Mouse (Mus musculus) heart, embryonic 12.5 days (tissue): ENCODE measurements around the gene Olfr679. TPM values are rescaled to one million over a fixed set of nuclear protein-coding genes. Genes with fewer than 3 reads are reported as not detected.
"Not testable (repeated sequence)": the region's sequence is repeated elsewhere in the genome, so short reads cannot be mapped to it uniquely, and the experiment has no call there.

Source experiments
- ATAC-seq: fragments of 200-750 bp; cut with Nextera tagmentation; 2 replicates; pipeline ENCODE4 v1.8.0; 2017; ENCODE audit warnings: moderate TSS enrichment, moderate library complexity; ENCODE audit not compliant: insufficient number of reproducible peaks, low FRiP score
- H3K27ac ChIP-seq: fragments of 300-500 bp; sonication (generic); 2 replicates; pipeline ENCODE4 v1.5.1; 2016; ENCODE audit warnings: mild to moderate bottlenecking, moderate library complexity; ENCODE audit not compliant: poor library complexity, severe bottlenecking
- H3K27me3 ChIP-seq: fragments of 300-500 bp; sonication (generic); replicated peaks from 2 replicates; pipeline ENCODE4 v1.6.1; 2016; ENCODE audit warnings: mild to moderate bottlenecking, moderate library complexity
- H3K36me3 ChIP-seq: fragments of 300-500 bp; sonication (generic); 2 replicates; pipeline ENCODE4 v1.6.1; 2016; ENCODE audit warnings: mild to moderate bottlenecking, moderate library complexity
- H3K4me1 ChIP-seq: fragments of 300-500 bp; sonication (generic); replicated peaks from 2 replicates; pipeline ENCODE4 v1.6.1; 2016; ENCODE audit warnings: mild to moderate bottlenecking
- H3K4me2 ChIP-seq: fragments of 300-500 bp; sonication (generic); 2 replicates; pipeline ENCODE4 v1.6.1; 2016; ENCODE audit warnings: mild to moderate bottlenecking, moderate library complexity
- H3K4me3 ChIP-seq: fragments of 300-500 bp; sonication (generic); 2 replicates; pipeline ENCODE4 v1.5.1; 2016; ENCODE audit warnings: mild to moderate bottlenecking
- H3K9ac ChIP-seq: fragments of 300-500 bp; sonication (generic); 2 replicates; pipeline ENCODE4 v1.6.1; 2016; ENCODE audit warnings: mild to moderate bottlenecking, moderate library complexity
- H3K9me3 ChIP-seq: fragments of 300-500 bp; sonication (generic); replicated peaks from 2 replicates; pipeline ENCODE4 v1.6.1; 2016; ENCODE audit warnings: mild to moderate bottlenecking, moderate library complexity
- WGBS: fragments of 180-500 bp; shearing (Covaris S2); methylation state at CpG from one replicate; pipeline ENCODE4 v1.1.7; 2016; 5-methylcytosine and 5-hydroxymethylcytosine counted together
- polyA plus RNA-seq: library from polyadenylated mRNA; unstranded; fragments of >200 nt; fragmentation: Nextera tagmentation; extraction: Ambion mirVana; gene quantifications from 2 replicates; pipeline ENCODE4 v1.2.1, GENCODE M21; 2016

Olfr679 gene
- not detected in 2 replicates for polyA plus RNA-seq

DNA sequence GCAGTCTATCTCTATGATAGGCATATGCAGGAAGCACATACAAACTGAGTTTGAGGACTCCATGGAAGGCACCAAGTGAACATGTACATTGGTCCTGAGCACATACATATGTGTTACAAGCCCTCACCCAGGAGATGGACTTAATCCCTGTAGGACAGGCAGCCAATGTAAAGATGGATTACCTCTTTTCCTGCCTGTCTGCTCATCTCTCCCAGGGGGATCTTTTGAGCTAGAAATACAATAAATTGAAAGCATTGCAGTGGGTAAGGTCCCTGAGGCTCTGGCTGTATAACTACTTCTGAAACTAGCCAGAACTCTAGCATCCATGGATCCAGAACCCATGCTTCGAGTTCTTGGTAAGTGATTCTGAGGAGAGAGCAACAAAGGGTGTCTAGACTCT lies at the start of gene Olfr679:
TSS of gene Olfr679 (plus strand) at position 301 of the 400 bp plus-strand sequence.
- H3K4me1 ChIP-seq = no peaks in the 10 kb centered on the region
- ATAC-seq = no peak
- H3K27me3 ChIP-seq = no peaks in the 10 kb centered on the region
- no peak within 1 kb of the TSS for H3K4me2 ChIP-seq
- 53% methylated on average over 1 of the region's 1 CpGs for WGBS
- H3K9ac ChIP-seq = no peak within 1 kb of the TSS
- H3K36me3 ChIP-seq = no peaks in the 10 kb centered on the region
- no peak within 1 kb of the TSS for H3K4me3 ChIP-seq
- H3K27ac ChIP-seq = no peak within 1 kb of the TSS
- no peaks in the 10 kb centered on the region for H3K9me3 ChIP-seq

DNA sequence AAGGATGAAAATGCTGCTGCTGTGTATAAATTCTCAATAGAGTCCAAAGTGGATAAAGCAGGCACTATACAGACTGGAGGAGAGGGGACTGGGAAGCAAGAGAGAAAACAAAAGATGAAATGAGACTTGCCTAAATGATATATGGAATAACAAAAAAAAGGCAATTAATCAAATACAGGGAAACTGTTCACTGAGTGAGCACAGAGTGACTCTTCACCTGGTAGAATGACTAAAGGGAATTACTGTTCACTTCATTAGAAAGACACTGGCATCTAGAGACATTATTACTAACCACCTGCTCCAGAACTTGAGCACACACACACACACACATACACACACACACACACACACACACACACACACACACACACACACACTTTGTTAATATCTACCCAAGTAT lies 48.6 kb upstream of the Olfr679 start, which contains the start of gene Olfr676:
TSS of gene Olfr676 (plus strand) at position 301 of the 400 bp plus-strand sequence.
- no peak for ATAC-seq
- Histone ChIP-seq H3K9me3 (no peaks in the 10 kb centered on the region), H3K4me3 (no peak within 1 kb of the TSS), H3K4me2 (no peak within 1 kb of the TSS), H3K36me3 (no peaks in the 10 kb centered on the region), H3K4me1 (no peaks in the 10 kb centered on the region), H3K27me3 (no peaks in the 10 kb centered on the region), H3K9ac (no peak within 1 kb of the TSS), H3K27ac (no peak within 1 kb of the TSS)

DNA sequence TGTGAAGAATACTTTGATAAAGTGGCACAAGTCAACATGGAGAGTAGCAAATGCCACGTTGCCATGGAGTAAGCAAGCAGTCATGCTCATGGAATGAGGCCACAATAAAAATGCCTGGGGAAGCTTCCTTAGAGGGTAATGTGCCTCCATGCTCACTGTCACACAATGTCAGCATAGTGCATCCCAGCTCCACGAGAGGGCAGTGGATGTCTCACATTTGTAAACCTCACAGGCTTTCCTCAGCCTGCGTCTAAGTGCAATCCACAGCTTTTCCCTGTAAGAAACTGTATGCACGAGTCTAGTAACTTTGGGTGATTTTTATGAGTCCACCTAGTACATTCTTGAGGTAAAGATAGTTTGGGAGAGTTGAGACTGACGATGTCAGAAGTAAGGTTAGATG lies 47.2 kb upstream of the Olfr679 start:
- H3K27ac ChIP-seq, H3K9me3 ChIP-seq, H3K4me3 ChIP-seq, H3K36me3 ChIP-seq, H3K27me3 ChIP-seq, H3K4me1 ChIP-seq, ATAC-seq, H3K4me2 ChIP-seq, H3K9ac ChIP-seq: not testable (repeated sequence)
- 52% methylated on average over 5 of the region's 5 CpGs for WGBS

DNA sequence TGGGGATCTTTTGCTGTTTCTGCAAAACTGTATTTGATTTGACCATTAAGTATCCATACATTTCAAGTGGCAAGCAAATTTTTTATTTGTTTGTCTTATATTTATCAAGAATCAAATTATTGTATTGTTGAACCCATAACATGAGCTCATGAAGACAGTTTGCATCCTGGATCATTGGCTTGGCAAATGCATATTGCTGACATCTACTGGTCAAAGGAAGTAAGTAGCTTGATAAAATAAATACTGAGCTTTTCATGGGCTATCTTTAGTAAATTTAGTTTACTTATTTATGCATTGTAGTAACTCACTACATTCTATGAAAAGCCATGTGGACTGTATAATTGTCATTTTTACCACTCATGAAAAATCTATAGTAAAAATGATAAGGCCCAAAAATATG lies 22.1 kb upstream of the Olfr679 start:
- no peak overlapping the region for H3K4me3 ChIP-seq
- no peak overlapping the region for H3K27ac ChIP-seq
- H3K9me3 ChIP-seq = no peaks in the 10 kb centered on the region
- H3K9ac ChIP-seq = no peak overlapping the region
- no peak for ATAC-seq
- no peaks in the 10 kb centered on the region for H3K4me1 ChIP-seq
- no peak overlapping the region for H3K4me2 ChIP-seq
- H3K36me3 ChIP-seq = no peaks in the 10 kb centered on the region
- no peaks in the 10 kb centered on the region for H3K27me3 ChIP-seq

DNA sequence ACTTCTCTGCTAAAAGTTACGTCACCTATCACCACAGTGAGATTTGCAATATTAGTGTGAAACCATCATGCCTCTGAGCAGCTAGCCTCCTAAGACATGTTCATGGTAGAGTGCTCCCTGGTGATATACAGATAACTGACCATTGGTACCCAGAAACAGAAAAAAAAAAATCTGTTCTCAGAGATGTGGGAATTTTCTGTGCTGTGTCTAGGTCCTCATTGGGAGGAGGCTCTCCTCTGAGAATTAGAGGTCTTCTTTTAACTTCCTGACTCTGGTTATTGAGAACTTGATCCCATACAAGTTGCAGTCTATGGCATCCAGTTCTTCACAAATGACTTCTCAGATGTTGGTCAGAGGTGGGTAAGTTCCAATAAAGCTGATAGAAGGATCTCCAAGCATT lies 16.8 kb upstream of the Olfr679 start, which contains the start of gene Olfr678:
TSS of gene Olfr678 (plus strand) at position 301 of the 400 bp plus-strand sequence.
- H3K27ac ChIP-seq = no peak within 1 kb of the TSS
- H3K4me1 ChIP-seq = no peaks in the 10 kb centered on the region
- ATAC-seq = no peak

DNA sequence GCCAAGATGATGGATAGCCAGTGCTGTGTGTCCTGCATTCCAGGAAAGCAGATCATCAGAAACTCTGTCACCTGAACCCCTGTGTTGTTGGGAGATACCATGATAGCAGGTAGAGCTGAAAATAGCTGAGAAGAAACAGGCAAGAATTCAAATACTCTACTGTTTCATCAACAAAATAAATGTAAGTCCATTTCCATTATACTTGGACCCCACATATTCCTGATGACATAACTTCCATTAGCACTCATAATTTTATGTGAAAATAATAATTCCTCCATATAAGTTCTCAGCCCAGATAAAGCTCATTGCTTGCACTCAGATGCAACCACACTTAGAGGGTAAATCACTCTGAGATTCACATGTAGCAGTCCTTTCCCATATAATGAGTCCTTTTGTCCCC lies 11.7 kb downstream of the Olfr679 start, which contains the start of gene Olfr680-ps1:
TSS of gene Olfr680-ps1 (minus strand) at position 101 of the 400 bp plus-strand sequence.
- not testable (repeated sequence) for H3K27me3 ChIP-seq, H3K36me3 ChIP-seq, H3K9ac ChIP-seq, H3K27ac ChIP-seq, H3K4me1 ChIP-seq, ATAC-seq, H3K4me3 ChIP-seq, H3K4me2 ChIP-seq, H3K9me3 ChIP-seq

More for the DNA sequence above, 16.8 kb upstream of the Olfr679 start, which contains the start of gene Olfr678:
- WGBS = 80% methylated on average over 1 of the region's 1 CpGs
- H3K9me3 ChIP-seq = no peaks in the 10 kb centered on the region
- no peak within 1 kb of the TSS for H3K4me3 ChIP-seq
- H3K36me3 ChIP-seq = no peaks in the 10 kb centered on the region
- H3K4me2 ChIP-seq = no peak within 1 kb of the TSS
- H3K9ac ChIP-seq = no peak within 1 kb of the TSS
- H3K27me3 ChIP-seq = no peaks in the 10 kb centered on the region

DNA sequence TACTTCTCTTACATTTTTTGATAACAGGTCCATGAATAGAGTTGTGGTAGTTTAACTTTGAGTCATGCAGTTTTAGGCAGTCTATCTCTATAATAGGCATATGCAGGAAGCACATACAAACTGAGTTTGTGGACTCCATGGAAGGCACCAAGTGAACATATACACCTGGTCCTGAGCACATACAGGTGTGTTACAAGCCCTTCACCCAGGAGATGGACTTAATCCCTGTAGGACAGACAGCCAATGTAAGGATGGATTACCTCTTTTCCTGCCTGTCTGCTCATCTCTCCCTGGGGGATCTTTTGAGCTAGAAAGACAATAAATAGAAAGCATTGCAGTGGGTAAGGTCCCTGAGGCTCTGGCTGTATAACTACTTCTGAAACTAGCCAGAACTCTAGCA lies 35.5 kb downstream of the Olfr679 start, which contains the start of gene Olfr681:
TSS of gene Olfr681 (plus strand) at position 301 of the 400 bp plus-strand sequence.
- ATAC-seq = no peak
- no peak within 1 kb of the TSS for H3K9ac ChIP-seq
- H3K27me3 ChIP-seq = no peaks in the 10 kb centered on the region

More for the DNA sequence above, 35.5 kb downstream of the Olfr679 start, which contains the start of gene Olfr681:
- no peaks in the 10 kb centered on the region for H3K9me3 ChIP-seq
- H3K27ac ChIP-seq = no peak within 1 kb of the TSS
- no peaks in the 10 kb centered on the region for H3K4me1 ChIP-seq
- no peaks in the 10 kb centered on the region for H3K36me3 ChIP-seq
- no peak within 1 kb of the TSS for H3K4me3 ChIP-seq
- no peak within 1 kb of the TSS for H3K4me2 ChIP-seq

Other genes with a start within 250 kb of the Olfr679 start
- gene Usp17lb, start 238.6 kb upstream of the Olfr679 start, polyA plus RNA-seq = not detected in 2 replicates
- gene Usp17la, start 224.2 kb upstream of the Olfr679 start, polyA plus RNA-seq = not detected in 2 replicates
- gene Olfr665, start 203.2 kb upstream of the Olfr679 start, polyA plus RNA-seq = not detected in 2 replicates
- gene Olfr666, start 185.3 kb upstream of the Olfr679 start, polyA plus RNA-seq = not detected in 2 replicates
- not detected in 2 replicates for gene Olfr667, start 159.7 kb upstream of the Olfr679 start, polyA plus RNA-seq
- gene Olfr668, start 153.1 kb upstream of the Olfr679 start, polyA plus RNA-seq = not detected in 2 replicates
- gene Olfr669, start 147.0 kb upstream of the Olfr679 start, polyA plus RNA-seq = not detected in 2 replicates
- gene Olfr670, start 118.6 kb upstream of the Olfr679 start, polyA plus RNA-seq = not detected in 2 replicates
- gene Olfr671, start 102.1 kb upstream of the Olfr679 start, polyA plus RNA-seq = not detected in 2 replicates
- gene Olfr672, start 79.2 kb upstream of the Olfr679 start, polyA plus RNA-seq = not detected in 2 replicates
- not detected in 2 replicates for gene Olfr675, start 52.7 kb upstream of the Olfr679 start, polyA plus RNA-seq
- not detected in 2 replicates for gene Olfr676, start 48.5 kb upstream of the Olfr679 start, polyA plus RNA-seq
- gene Olfr677, start 29.8 kb upstream of the Olfr679 start, polyA plus RNA-seq = not detected in 2 replicates
- not detected in 2 replicates for gene Olfr678, start 16.7 kb upstream of the Olfr679 start, polyA plus RNA-seq
- gene Olfr680-ps1, start 11.6 kb downstream of the Olfr679 start, polyA plus RNA-seq = not detected in 2 replicates
- gene Olfr681, start 35.6 kb downstream of the Olfr679 start, polyA plus RNA-seq = not detected in 2 replicates
- not detected in 2 replicates for gene Olfr683, start 65.8 kb downstream of the Olfr679 start, polyA plus RNA-seq
- gene Olfr684, start 82.4 kb downstream of the Olfr679 start, polyA plus RNA-seq = not detected in 2 replicates
- gene Olfr685, start 104.8 kb downstream of the Olfr679 start, polyA plus RNA-seq = not detected in 2 replicates
- not detected in 2 replicates for gene Olfr686, start 126.3 kb downstream of the Olfr679 start, polyA plus RNA-seq
- not detected in 2 replicates for gene Olfr688, start 206.9 kb downstream of the Olfr679 start, polyA plus RNA-seq
- gene Olfr689, start 230.0 kb downstream of the Olfr679 start, polyA plus RNA-seq = not detected in 2 replicates